Mouse (Mus musculus) cerebellum, adult 18-20 months (tissue): ENCODE results near the gene Gm8362.
"Not testable (repeated sequence)": the region's sequence is repeated elsewhere in the genome, so short reads cannot be mapped to it uniquely, and the experiment has no call there.

Experiments
- DNase-seq, 2 experiments: peaks; one replicate each; pipeline ENCODE4 v3.0.0; 2021

Gm8362 gene

GRCm38 (mm10) chr14:6774311-6774710, at the start of gene Gm8362:
Gene Gm8362 (minus strand): TSS chr14:6774411.
- DNase-seq: not testable (repeated sequence)

- not testable (repeated sequence) for DNase-seq
Measured at GRCm38 (mm10) chr14:6823297-6823696, 49.1 kb upstream of the Gm8362 start.

GRCm38 (mm10) chr14:6757231-6757536, 17.0 kb downstream of the Gm8362 start:
- peak in 1 of 2 experiments; percentile 1 for DNase-seq

- peak; percentile 2 for DNase-seq
Measured at GRCm38 (mm10) chr14:6756384-6757230, 17.6 kb downstream of the Gm8362 start.

- DNase-seq: not testable (repeated sequence)
Measured at GRCm38 (mm10) chr14:6742232-6742631, 32.0 kb downstream of the Gm8362 start, which contains the start of gene Gm3636. Gene Gm3636 (minus strand): TSS chr14:6742332.

- DNase-seq: not testable (repeated sequence)
Measured at GRCm38 (mm10) chr14:6720151-6720550, 54.1 kb downstream of the Gm8362 start, which contains the start of gene Gm8050. Gene Gm8050 (minus strand): TSS chr14:6720251.
